Mouse (Mus musculus) liver, embryonic 12.5 days (tissue): ENCODE data around the gene Olfr401. TPM values are rescaled to one million over a fixed set of nuclear protein-coding genes. Genes with fewer than 3 reads are reported as not detected.
"Not testable (repeated sequence)": the region's sequence is repeated elsewhere in the genome, so short reads cannot be mapped to it uniquely, and the experiment has no call there.

Experiments used
- ATAC-seq: fragments of 200-750 bp; cut with Nextera tagmentation; 2 replicates; pipeline ENCODE4 v1.8.0; 2017; ENCODE audit warnings: moderate number of reproducible peaks, mild to moderate bottlenecking, moderate library complexity
- H3K27ac ChIP-seq: fragments of 300-500 bp; sonication (generic); 2 replicates; pipeline ENCODE4 v1.5.1; 2016; ENCODE audit warnings: mild to moderate bottlenecking
- H3K27me3 ChIP-seq: fragments of 300-500 bp; sonication (generic); replicated peaks from 2 replicates; pipeline ENCODE4 v1.6.1; 2016; ENCODE audit warnings: mild to moderate bottlenecking, moderate library complexity
- H3K36me3 ChIP-seq: fragments of 300-500 bp; sonication (generic); 2 replicates; pipeline ENCODE4 v1.6.1; 2016; ENCODE audit warnings: mild to moderate bottlenecking, moderate library complexity
- H3K4me1 ChIP-seq: fragments of 300-500 bp; sonication (generic); 2 replicates; pipeline ENCODE4 v1.6.1; 2016
- H3K4me2 ChIP-seq: fragments of 300-500 bp; sonication (generic); 2 replicates; pipeline ENCODE4 v1.6.1; 2016; ENCODE audit warnings: mild to moderate bottlenecking, moderate library complexity
- H3K4me3 ChIP-seq: fragments of 300-500 bp; sonication (generic); 2 replicates; pipeline ENCODE4 v1.5.1; 2016; ENCODE audit warnings: mild to moderate bottlenecking, moderate library complexity
- H3K9ac ChIP-seq: fragments of 300-500 bp; sonication (generic); 2 replicates; pipeline ENCODE4 v1.6.1; 2016; ENCODE audit warnings: mild to moderate bottlenecking, moderate library complexity
- H3K9me3 ChIP-seq: fragments of 300-500 bp; sonication (generic); replicated peaks from 2 replicates; pipeline ENCODE4 v1.6.1; 2016; ENCODE audit warnings: mild to moderate bottlenecking, moderate library complexity
- WGBS: fragments of 180-500 bp; shearing (Covaris S2); methylation state at CpG from one replicate; pipeline ENCODE4 v1.1.7; 2016; ENCODE audit not compliant: insufficient replicate concordance; 5-methylcytosine and 5-hydroxymethylcytosine counted together
- polyA plus RNA-seq: library from polyadenylated mRNA; unstranded; fragments of >200 nt; fragmentation: Nextera tagmentation; extraction: Ambion mirVana; gene quantifications from 2 replicates; pipeline ENCODE4 v1.2.1, GENCODE M21; 2016

The Olfr401 gene
- polyA plus RNA-seq, result not detected in 2 replicates

GRCm38 (mm10) chr11:74113412-74113811, at the start of gene Olfr401:
Olfr401 (plus strand) TSS chr11:74113712.
- no peak within 1 kb of the TSS for H3K4me3 ChIP-seq
- H3K27me3 ChIP-seq, result no peaks in the 10 kb centered on the region
- no peak for ATAC-seq
- H3K27ac ChIP-seq, result no peak within 1 kb of the TSS
- no peaks in the 10 kb centered on the region for H3K36me3 ChIP-seq
- peaks cover 8% of the 10 kb centered on the region for H3K9me3 ChIP-seq
- H3K4me2 ChIP-seq, result no peak within 1 kb of the TSS
- no peaks in the 10 kb centered on the region for H3K4me1 ChIP-seq
- H3K9ac ChIP-seq, result no peak within 1 kb of the TSS

- no peak for ATAC-seq
- 62% methylated on average over 1 of the region's 1 CpGs for WGBS
- H3K4me2 ChIP-seq, result no peak within 1 kb of the TSS
- H3K9me3 ChIP-seq, result peaks cover 2% of the 10 kb centered on the region; the same call in 1 of the 2 replicates
- no peak within 1 kb of the TSS for H3K4me3 ChIP-seq
- H3K4me1 ChIP-seq, result no peaks in the 10 kb centered on the region
- no peaks in the 10 kb centered on the region for H3K36me3 ChIP-seq
- H3K9ac ChIP-seq, result no peak within 1 kb of the TSS
- no peaks in the 10 kb centered on the region for H3K27me3 ChIP-seq
- no peak within 1 kb of the TSS for H3K27ac ChIP-seq
Measured at GRCm38 (mm10) chr11:74069655-74070054, 43.9 kb upstream of the Olfr401 start, which contains the start of gene Zfp616. Zfp616 (plus strand) TSS chr11:74069955.

DNA sequence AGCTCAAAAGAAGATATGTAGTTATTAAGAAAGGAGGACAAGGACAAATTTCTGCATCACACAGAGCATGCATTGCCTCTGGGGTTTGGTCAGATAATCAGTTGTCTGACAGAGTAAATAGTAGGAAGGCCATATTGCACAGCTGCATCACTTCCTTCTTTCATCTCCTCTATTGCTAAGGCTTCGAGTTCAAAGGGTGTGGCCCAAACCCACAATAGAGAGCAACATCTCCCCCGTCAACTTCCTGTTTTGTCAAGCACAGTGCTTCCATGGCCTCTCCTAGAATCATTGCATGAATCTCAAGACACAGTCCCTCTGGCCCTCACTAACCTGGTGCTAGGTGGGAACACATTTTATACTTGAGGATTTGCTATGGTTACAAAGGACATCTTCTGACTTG, 12.8 kb upstream of the Olfr401 start:
- H3K4me2 ChIP-seq, result no peak overlapping the region
- no peak for ATAC-seq
- no peaks in the 10 kb centered on the region for H3K4me1 ChIP-seq
- no peaks in the 10 kb centered on the region for H3K27me3 ChIP-seq
- no peaks in the 10 kb centered on the region for H3K36me3 ChIP-seq
- H3K27ac ChIP-seq, result no peak overlapping the region
- no peak overlapping the region for H3K4me3 ChIP-seq
- H3K9me3 ChIP-seq, result 0 out of 2 replicates have a peak, but pooled peaks cover 3% of the 10 kb centered on the region
- WGBS, result 22% methylated on average over 2 of the region's 2 CpGs
- H3K9ac ChIP-seq, result no peak overlapping the region

GRCm38 (mm10) chr11:74101507-74101906, 12.0 kb upstream of the Olfr401 start:
- WGBS, result 16% methylated on average over 2 of the region's 2 CpGs
- Histone ChIP-seq H3K27ac (no peak overlapping the region), H3K9me3 (0 out of 2 replicates have a peak, but pooled peaks cover 3% of the 10 kb centered on the region), H3K36me3 (no peaks in the 10 kb centered on the region), H3K9ac (no peak overlapping the region), H3K27me3 (no peaks in the 10 kb centered on the region), H3K4me1 (no peaks in the 10 kb centered on the region), H3K4me3 (no peak overlapping the region), H3K4me2 (no peak overlapping the region)
- no peak for ATAC-seq

- H3K36me3 ChIP-seq, result no peaks in the 10 kb centered on the region
- 19% methylated on average over 5 of the region's 5 CpGs for WGBS
- H3K4me2 ChIP-seq, result no peak overlapping the region
- H3K9me3 ChIP-seq, result peaks cover 3% of the 10 kb centered on the region; the same call in 1 of the 2 replicates
- H3K4me3 ChIP-seq, result no peak overlapping the region
- H3K27ac ChIP-seq, result no peak overlapping the region
- H3K9ac ChIP-seq, result no peak overlapping the region
- no peaks in the 10 kb centered on the region for H3K27me3 ChIP-seq
- ATAC-seq, result no peak
- H3K4me1 ChIP-seq, result no peaks in the 10 kb centered on the region
Measured at GRCm38 (mm10) chr11:74105066-74105465, 8.4 kb upstream of the Olfr401 start.

- not testable (repeated sequence) for H3K9ac ChIP-seq, H3K36me3 ChIP-seq, H3K4me1 ChIP-seq, ATAC-seq, H3K4me2 ChIP-seq, H3K27me3 ChIP-seq, H3K27ac ChIP-seq, H3K4me3 ChIP-seq
- WGBS, result 5% methylated on average over 1 of the region's 1 CpGs
- peaks cover 39% of the 10 kb centered on the region for H3K9me3 ChIP-seq
Measured at GRCm38 (mm10) chr11:74140001-74140400, 26.5 kb downstream of the Olfr401 start.

GRCm38 (mm10) chr11:74145866-74146265, 32.4 kb downstream of the Olfr401 start:
- Histone ChIP-seq H3K36me3 (no peaks in the 10 kb centered on the region), H3K27ac (no peak overlapping the region), H3K9me3 (peaks cover 32% of the 10 kb centered on the region), H3K4me1 (no peaks in the 10 kb centered on the region), H3K4me2 (no peak overlapping the region), H3K4me3 (no peak overlapping the region), H3K9ac (no peak overlapping the region), H3K27me3 (no peaks in the 10 kb centered on the region)
- ATAC-seq, result no peak

DNA sequence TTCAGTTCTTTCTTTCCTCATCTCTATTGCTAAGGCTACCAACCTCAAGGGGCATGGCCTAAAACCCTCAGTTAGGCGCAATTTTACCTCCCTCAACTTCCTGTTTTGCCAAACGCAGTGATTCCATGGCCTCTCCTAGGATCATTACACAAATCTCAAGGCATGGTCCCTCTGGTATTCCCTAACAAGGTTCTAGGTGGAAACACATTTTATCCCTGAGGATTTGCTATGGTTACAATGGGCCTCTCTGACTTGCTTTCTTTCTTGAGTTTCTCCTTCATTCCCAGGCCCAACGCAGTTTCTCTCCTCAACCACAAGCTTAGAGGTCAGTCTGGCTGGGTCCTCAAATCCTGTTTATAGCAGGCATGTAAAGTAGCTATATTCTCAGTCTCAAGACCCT, 39.7 kb downstream of the Olfr401 start, which contains the start of gene Olfr402:
Gene Olfr402, plus strand, starts transcription at position 301 of the 400 bp plus-strand sequence.
- peaks cover 11% of the 10 kb centered on the region for H3K9me3 ChIP-seq
- no peak within 1 kb of the TSS for H3K27ac ChIP-seq
- no peaks in the 10 kb centered on the region for H3K4me1 ChIP-seq
- no peak within 1 kb of the TSS for H3K4me3 ChIP-seq
- ATAC-seq, result no peak
- no peak within 1 kb of the TSS for H3K9ac ChIP-seq
- H3K4me2 ChIP-seq, result no peak within 1 kb of the TSS
- no peaks in the 10 kb centered on the region for H3K27me3 ChIP-seq
- no peaks in the 10 kb centered on the region for H3K36me3 ChIP-seq
- 47% methylated on average over 3 of the region's 3 CpGs for WGBS

GRCm38 (mm10) chr11:74168771-74169170, 55.3 kb downstream of the Olfr401 start:
- Histone ChIP-seq H3K9ac (no peak overlapping the region), H3K4me1 (no peaks in the 10 kb centered on the region), H3K4me3 (no peak overlapping the region), H3K36me3 (no peaks in the 10 kb centered on the region), H3K27ac (no peak overlapping the region), H3K9me3 (0 out of 2 replicates have a peak, but pooled peaks cover 4% of the 10 kb centered on the region), H3K4me2 (no peak overlapping the region), H3K27me3 (no peaks in the 10 kb centered on the region)
- ATAC-seq, result no peak

Other genes starting within 250 kb of the Olfr401 start
- not detected in 2 replicates for gene Olfr394, start 222.9 kb upstream of the Olfr401 start, polyA plus RNA-seq
- gene Olfr395, start 204.4 kb upstream of the Olfr401 start, polyA plus RNA-seq, result not detected in 2 replicates
- gene Olfr23, start 177.0 kb upstream of the Olfr401 start, polyA plus RNA-seq, result not detected in 2 replicates
- gene Olfr397, start 152.9 kb upstream of the Olfr401 start, polyA plus RNA-seq, result not detected in 2 replicates
- not detected in 2 replicates for gene Olfr398, start 123.3 kb upstream of the Olfr401 start, polyA plus RNA-seq
- gene Olfr139, start 57.2 kb upstream of the Olfr401 start, polyA plus RNA-seq, result not detected in 2 replicates
- gene Olfr399, start 57.1 kb upstream of the Olfr401 start, polyA plus RNA-seq, result not detected in 2 replicates
- gene Zfp616, start 43.8 kb upstream of the Olfr401 start, polyA plus RNA-seq, result not detected in 2 replicates
- gene Olfr402, start 39.8 kb downstream of the Olfr401 start, polyA plus RNA-seq, result not detected in 2 replicates
- gene Olfr403, start 72.5 kb downstream of the Olfr401 start, polyA plus RNA-seq, result not detected in 2 replicates
- not detected in 2 replicates for gene Olfr43, start 97.7 kb downstream of the Olfr401 start, polyA plus RNA-seq
- gene Olfr406, start 146.1 kb downstream of the Olfr401 start, polyA plus RNA-seq, result not detected in 2 replicates
- gene Olfr59, start 170.0 kb downstream of the Olfr401 start, polyA plus RNA-seq, result not detected in 2 replicates
- not detected in 2 replicates for gene Olfr410, start 224.3 kb downstream of the Olfr401 start, polyA plus RNA-seq
- gene Olfr411, start 238.9 kb downstream of the Olfr401 start, polyA plus RNA-seq, result not detected in 2 replicates
- not detected in 2 replicates for gene Olfr412, start 248.4 kb downstream of the Olfr401 start, polyA plus RNA-seq